Mouse (Mus musculus) layer of hippocampus, adult 6 months (tissue): ENCODE data around the gene Olfr23. TPM values are rescaled to one million over a fixed set of nuclear protein-coding genes. Genes with fewer than 3 reads are reported as not detected.

Source experiments
- long read RNA-seq, 2 experiments: library from polyadenylated mRNA; unstranded; transcript quantifications; one replicate each; pipeline ENCODE4 v2.0.0; 2019 to 2020
- polyA plus RNA-seq: library from polyadenylated mRNA; unstranded; fragments of <200 nt; fragmentation: Nextera tagmentation; gene quantifications from 2 replicates; pipeline ENCODE4 v1.2.3, GENCODE M21; 2021

Gene Olfr23
- not detected in 2 replicates for polyA plus RNA-seq
- long read RNA-seq, experiment 1 = 0 reads
- long read RNA-seq, experiment 2 = 0 reads

DNA sequence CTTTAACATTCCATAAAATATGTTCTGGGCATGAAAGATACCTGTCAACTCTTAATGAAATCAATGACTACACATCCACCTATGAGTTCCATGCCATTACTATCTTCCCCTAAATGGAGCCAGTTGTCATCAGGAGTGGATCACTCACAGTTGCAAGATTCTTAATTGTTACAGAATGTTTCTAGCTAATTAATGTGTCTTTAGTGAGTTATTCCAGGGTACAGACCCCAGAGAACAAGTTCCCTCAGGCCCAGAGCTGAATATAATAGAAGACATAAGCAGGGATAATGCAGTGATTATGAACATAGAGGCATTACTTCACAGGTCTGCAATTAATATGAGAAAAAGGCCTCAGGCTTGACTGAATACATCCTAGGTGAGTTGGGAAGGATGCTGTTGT is at the start of gene Olfr23:
Olfr23 (plus strand) TSS at position 301 of the 400 bp plus-strand sequence.

DNA sequence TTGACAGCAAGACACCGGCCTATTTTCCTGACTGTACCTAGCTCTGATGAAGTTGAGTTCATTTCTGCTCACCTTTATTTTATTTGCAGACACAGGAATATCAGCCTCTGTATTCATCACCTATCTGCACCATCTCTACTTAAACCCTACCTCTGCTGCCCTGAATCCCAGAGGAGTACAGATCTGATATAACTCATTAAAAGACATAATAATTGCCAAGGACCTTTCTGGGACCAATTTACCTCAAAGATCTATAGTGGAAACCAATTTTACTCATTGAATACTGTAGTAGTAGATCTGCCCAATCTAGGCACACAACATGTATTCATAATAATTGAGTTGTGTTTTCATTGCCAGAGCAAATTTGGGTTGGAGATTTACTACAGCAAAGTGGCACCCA is 45.8 kb upstream of the Olfr23 start, which contains the start of gene Olfr394:
Olfr394 (minus strand) TSS at position 101 of the 400 bp plus-strand sequence.

DNA sequence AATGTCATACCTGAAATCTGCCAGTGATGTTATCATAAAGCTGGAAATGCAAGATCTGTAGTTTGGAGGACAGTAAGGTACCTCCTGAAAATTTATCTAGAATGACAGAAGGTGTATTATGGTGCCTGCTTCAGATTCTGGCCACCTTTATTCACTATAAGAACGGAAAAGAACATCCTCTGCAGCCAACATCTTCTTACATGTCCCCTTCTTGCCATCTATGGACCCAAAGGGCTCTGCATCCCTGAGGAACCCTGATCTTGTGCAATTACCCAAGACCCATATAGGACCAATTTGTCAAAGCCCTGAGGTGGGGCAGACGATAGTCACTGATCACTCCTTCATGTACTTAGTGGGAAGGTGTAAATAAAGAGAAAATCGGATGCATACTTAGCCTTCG is 27.3 kb upstream of the Olfr23 start, which contains the start of gene Olfr395:
Olfr395 (minus strand) TSS at position 101 of the 400 bp plus-strand sequence.

DNA sequence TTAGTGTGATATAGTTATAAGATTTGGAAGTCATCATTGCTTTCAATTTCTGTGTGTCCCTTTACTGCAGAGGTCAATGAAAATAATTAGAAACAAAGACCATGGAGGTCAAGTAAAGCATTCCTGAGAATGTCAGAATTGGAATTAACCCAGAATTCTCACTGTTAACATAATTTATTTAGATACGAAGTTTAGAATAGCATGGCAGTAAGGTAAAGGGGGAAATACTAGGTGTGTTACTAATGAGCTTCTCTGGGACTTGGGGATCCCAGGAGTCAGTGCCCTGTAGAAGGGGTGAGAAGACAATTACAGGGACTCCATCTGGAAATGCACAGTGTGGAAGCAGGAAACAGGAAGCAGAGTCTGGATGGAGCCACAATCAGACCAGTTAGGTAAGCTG is 24.0 kb downstream of the Olfr23 start, which contains the start of gene Olfr397:
Olfr397 (plus strand) TSS at position 301 of the 400 bp plus-strand sequence.

DNA sequence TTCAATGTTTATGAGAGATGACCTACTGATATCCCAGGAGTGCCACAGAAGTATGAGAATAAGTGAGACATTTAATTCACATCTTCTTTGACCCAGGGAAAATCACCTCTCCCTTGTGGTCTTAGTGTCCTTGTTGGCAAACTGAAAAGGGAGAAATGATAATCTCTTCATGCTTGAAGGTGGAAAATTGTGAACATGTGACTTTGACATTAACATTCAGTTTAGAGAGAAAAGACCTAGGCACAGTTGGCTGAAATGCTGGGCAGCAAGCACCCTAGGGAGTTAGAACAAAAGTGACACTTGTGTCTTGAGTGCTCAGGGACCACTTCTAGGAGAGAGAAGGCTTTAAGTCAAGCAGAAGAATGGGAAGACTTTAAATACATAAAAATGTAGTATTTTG is 53.8 kb downstream of the Olfr23 start, which contains the start of gene Olfr398:
Olfr398 (minus strand) TSS at position 101 of the 400 bp plus-strand sequence.

Other genes with a start within 250 kb of the Olfr23 start
- not detected in 2 replicates for gene Zfp735, start 247.9 kb upstream of the Olfr23 start, polyA plus RNA-seq
- gene Olfr389, start 156.0 kb upstream of the Olfr23 start, polyA plus RNA-seq = not detected in 2 replicates
- not detected in 2 replicates for gene Olfr390, start 153.7 kb upstream of the Olfr23 start, polyA plus RNA-seq
- not detected in 2 replicates for gene Olfr391-ps, start 133.6 kb upstream of the Olfr23 start, polyA plus RNA-seq
- not detected in 2 replicates for gene Olfr392, start 119.6 kb upstream of the Olfr23 start, polyA plus RNA-seq
- gene Olfr393, start 85.2 kb upstream of the Olfr23 start, polyA plus RNA-seq = not detected in 2 replicates
- not detected in 2 replicates for gene Olfr394, start 45.9 kb upstream of the Olfr23 start, polyA plus RNA-seq
- gene Olfr395, start 27.4 kb upstream of the Olfr23 start, polyA plus RNA-seq = not detected in 2 replicates
- gene Olfr397, start 24.1 kb downstream of the Olfr23 start, polyA plus RNA-seq = not detected in 2 replicates
- not detected in 2 replicates for gene Olfr398, start 53.7 kb downstream of the Olfr23 start, polyA plus RNA-seq
- not detected in 2 replicates for gene Olfr139, start 119.9 kb downstream of the Olfr23 start, polyA plus RNA-seq
- gene Olfr399, start 119.9 kb downstream of the Olfr23 start, polyA plus RNA-seq = not detected in 2 replicates
- not detected in 2 replicates for gene Zfp616, start 133.3 kb downstream of the Olfr23 start, polyA plus RNA-seq
- gene Olfr401, start 177.0 kb downstream of the Olfr23 start, polyA plus RNA-seq = not detected in 2 replicates
- gene Olfr402, start 216.9 kb downstream of the Olfr23 start, polyA plus RNA-seq = not detected in 2 replicates
- not detected in 2 replicates for gene Olfr403, start 249.6 kb downstream of the Olfr23 start, polyA plus RNA-seq